Mouse (Mus musculus) heart, adult 2 months (tissue): ENCODE results near the gene Ppp2r3a.

Experiments
- CTCF ChIP-seq: fragments of 200-600 bp; IDR thresholded peaks from 2 replicates; pipeline ENCODE4 v1.8.1; 2022; ENCODE audit warnings: antibody characterized with exemption, mild to moderate bottlenecking, moderate library complexity
- EP300 ChIP-seq: fragments of 200-500 bp; IDR thresholded peaks from 2 replicates; pipeline ENCODE4 v1.6.1; 2011; ENCODE audit warnings: low read depth, low read length, control low read depth; ENCODE audit not compliant: insufficient read depth

GRCm38 (mm10) chr9:101101547-101101946 is 150.0 kb downstream of the Ppp2r3a start:
- no peak for TF ChIP-seq EP300
- no peak for TF ChIP-seq CTCF
